Mouse (Mus musculus) cerebellum, adult 2 months (tissue): ENCODE measurements at regions not wholly inside any gene's neighbourhood (a gene's known extent, or its start where the extent isn't known, plus 50 kb on each side); places are given as distances from the start of the nearest gene placed in this dataset.

Experiments used
- CTCF ChIP-seq: fragments of 200-500 bp; IDR thresholded peaks from 2 replicates; pipeline ENCODE4 v1.5.1; 2011; ENCODE audit warnings: low read depth, mild to moderate bottlenecking, control low read depth, low read length, moderate library complexity, borderline replicate concordance; ENCODE audit not compliant: insufficient read depth
- POLR2A ChIP-seq: fragments of 200-500 bp; IDR thresholded peaks from 2 replicates; pipeline ENCODE4 v1.6.1; 2011; ENCODE audit warnings: low read length, control low read depth, borderline replicate concordance; ENCODE audit not compliant: insufficient read depth

DNA sequence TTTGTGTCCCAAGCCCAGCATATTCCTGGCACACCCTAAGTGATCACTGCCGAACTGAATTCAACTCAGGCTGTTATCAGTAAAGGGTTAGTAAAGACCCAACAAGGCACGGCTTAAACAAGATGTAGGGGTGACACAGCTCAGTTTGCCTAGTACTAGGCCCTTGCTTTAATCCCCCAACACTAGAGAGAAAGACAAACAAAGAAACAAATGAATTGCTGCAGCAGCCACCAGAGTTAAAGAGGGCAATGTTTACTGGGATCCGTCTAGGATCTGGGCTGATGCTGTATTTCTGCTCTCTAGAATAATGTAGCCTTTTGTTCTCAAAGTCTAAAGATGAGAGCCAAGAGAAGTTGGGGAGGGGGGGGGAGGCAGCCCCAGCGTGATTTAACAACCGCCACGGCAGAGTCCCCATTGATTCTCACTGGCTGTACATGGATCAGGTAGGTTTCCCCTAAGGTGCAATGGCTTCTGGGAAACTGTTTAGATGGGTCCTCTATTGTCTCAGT, 66.5 kb upstream of the Boc start:
- TF ChIP-seq CTCF, result no peak
- no peak for TF ChIP-seq POLR2A
